Mouse (Mus musculus) stomach, postnatal 0 days (tissue): ENCODE results near the gene Spaca4. TPM values are rescaled to one million over a fixed set of nuclear protein-coding genes. Genes with fewer than 3 reads are reported as not detected.

Source experiments
- ATAC-seq: fragments of 200-750 bp; cut with Nextera tagmentation; 2 replicates; pipeline ENCODE4 v1.8.0; 2017; ENCODE audit not compliant: low FRiP score, low TSS enrichment
- DNase-seq: peaks from one replicate; pipeline ENCODE4 v3.0.0-alpha.2; 2016; ENCODE audit warnings: low spot score
- H3K27ac ChIP-seq: fragments of 300-500 bp; sonication (generic); replicated peaks from 2 replicates; pipeline ENCODE4 v1.5.1; 2014; ENCODE audit warnings: mild to moderate bottlenecking, control low read depth
- H3K27me3 ChIP-seq: fragments of 300-500 bp; sonication (generic); 2 replicates; pipeline ENCODE4 v1.6.1; 2014; ENCODE audit warnings: low read length; ENCODE audit not compliant: control insufficient read depth, insufficient read depth
- H3K36me3 ChIP-seq: fragments of 300-500 bp; sonication (generic); 2 replicates; pipeline ENCODE4 v1.6.1; 2014; ENCODE audit warnings: low read length, mixed read lengths; ENCODE audit not compliant: control insufficient read depth, insufficient read depth
- H3K4me1 ChIP-seq: fragments of 300-500 bp; sonication (generic); replicated peaks from 2 replicates; pipeline ENCODE4 v1.6.1; 2014; ENCODE audit warnings: antibody characterized with exemption; ENCODE audit not compliant: control insufficient read depth, insufficient read depth
- H3K4me2 ChIP-seq: fragments of 300-500 bp; sonication (generic); replicated peaks from 2 replicates; pipeline ENCODE4 v1.6.1; 2014; ENCODE audit warnings: low read depth, mild to moderate bottlenecking, control low read depth, moderate library complexity
- H3K4me3 ChIP-seq: fragments of 300-500 bp; sonication (generic); 2 replicates; pipeline ENCODE4 v1.5.1; 2014; ENCODE audit warnings: low read depth, low read length, control low read depth
- H3K9ac ChIP-seq: fragments of 300-500 bp; sonication (generic); 2 replicates; pipeline ENCODE4 v1.6.1; 2014; ENCODE audit warnings: mild to moderate bottlenecking, low read length, control low read depth, mixed read lengths
- H3K9me3 ChIP-seq: fragments of 300-500 bp; sonication (generic); 2 replicates; pipeline ENCODE4 v1.6.1; 2016; ENCODE audit warnings: low read length; ENCODE audit not compliant: control insufficient read depth
- CTCF ChIP-seq: IDR thresholded peaks from 2 replicates; pipeline ENCODE4 v1.5.1; 2016; ENCODE audit warnings: antibody characterized with exemption, low read depth, mild to moderate bottlenecking, moderate library complexity
- EP300 ChIP-seq: optimal IDR thresholded peaks from 2 replicates; pipeline ENCODE3; 2016; ENCODE audit warnings: antibody characterized with exemption
- WGBS: fragments of 180-500 bp; shearing (Covaris S2); extraction: QIAGEN DNeasy Blood & Tissue Kit; methylation state at CpG from one replicate; pipeline ENCODE4 v1.1.7; 2014; 5-methylcytosine and 5-hydroxymethylcytosine counted together
- polyA plus RNA-seq: library from polyadenylated mRNA; unstranded; fragments of >200 nt; fragmentation: Nextera tagmentation; extraction: Ambion mirVana; gene quantifications from 2 replicates; pipeline ENCODE4 v1.2.1, GENCODE M21; 2015

The Spaca4 gene
- polyA plus RNA-seq = 0.39 and 0.56 TPM in 2 replicates

GRCm38 (mm10) chr7:45725713-45726112 is at the start of gene Spaca4:
Gene Spaca4 (minus strand): TSS chr7:45725813.
- no peak within 1 kb of the TSS for H3K9ac ChIP-seq
- H3K4me2 ChIP-seq = no peak within 1 kb of the TSS
- 86% methylated on average over 11 of the region's 11 CpGs for WGBS
- DNase-seq (no peak), ATAC-seq (no peak)
- peak within 1 kb of the TSS; percentile 73 for H3K27ac ChIP-seq
- H3K36me3 ChIP-seq = peaks cover 15% of the 10 kb centered on the region
- H3K4me1 ChIP-seq = 0 out of 2 replicates have a peak, but pooled peaks cover 4% of the 10 kb centered on the region
- TF ChIP-seq EP300 (no peak), CTCF (no peak)
- no peaks in the 10 kb centered on the region for H3K9me3 ChIP-seq
- H3K27me3 ChIP-seq = no peaks in the 10 kb centered on the region
- no peak within 1 kb of the TSS for H3K4me3 ChIP-seq

GRCm38 (mm10) chr7:45775237-45775636 is 49.6 kb upstream of the Spaca4 start:
- no peak overlapping the region for H3K4me2 ChIP-seq
- H3K4me3 ChIP-seq = no peak overlapping the region
- H3K4me1 ChIP-seq = no peaks in the 10 kb centered on the region
- no peak for TF ChIP-seq CTCF
- TF ChIP-seq EP300 = no peak
- no peaks in the 10 kb centered on the region for H3K27me3 ChIP-seq
- no peak overlapping the region for H3K9ac ChIP-seq
- no peaks in the 10 kb centered on the region for H3K9me3 ChIP-seq
- no peak overlapping the region for H3K27ac ChIP-seq
- 67% methylated on average over 7 of the region's 7 CpGs for whole genome bisulfite sequencing
- DNase-seq (no peak), ATAC-seq (no peak)
- no peaks in the 10 kb centered on the region for H3K36me3 ChIP-seq

GRCm38 (mm10) chr7:45771101-45771500 is 45.5 kb upstream of the Spaca4 start:
- Histone ChIP-seq H3K36me3 (no peaks in the 10 kb centered on the region), H3K9me3 (no peaks in the 10 kb centered on the region), H3K4me3 (no peak overlapping the region), H3K4me1 (no peaks in the 10 kb centered on the region), H3K4me2 (no peak overlapping the region), H3K9ac (no peak overlapping the region), H3K27me3 (no peaks in the 10 kb centered on the region), H3K27ac (0 out of 2 replicates have a peak overlapping the region, but pooled peaks have one; percentile 13)
- no peak for ATAC-seq
- no peak for DNase-seq
- 53% methylated on average over 4 of the region's 4 CpGs for WGBS
- TF ChIP-seq CTCF = no peak
- no peak for TF ChIP-seq EP300

- H3K4me1 ChIP-seq = no peaks in the 10 kb centered on the region
- H3K36me3 ChIP-seq = no peaks in the 10 kb centered on the region
- no peak overlapping the region for H3K4me2 ChIP-seq
- WGBS = 52% methylated on average over 8 of the region's 8 CpGs
- peak; percentile 29 for ATAC-seq
- no peaks in the 10 kb centered on the region for H3K9me3 ChIP-seq
- no peak overlapping the region for H3K9ac ChIP-seq
- H3K27me3 ChIP-seq = no peaks in the 10 kb centered on the region
- DNase-seq = no peak
- peak overlapping the region; percentile 13; the same call in 1 of the 2 replicates for H3K27ac ChIP-seq
- TF ChIP-seq EP300 = no peak
- no peak for TF ChIP-seq CTCF
- no peak overlapping the region for H3K4me3 ChIP-seq
Observed at GRCm38 (mm10) chr7:45770427-45771082, 44.9 kb upstream of the Spaca4 start.

DNA sequence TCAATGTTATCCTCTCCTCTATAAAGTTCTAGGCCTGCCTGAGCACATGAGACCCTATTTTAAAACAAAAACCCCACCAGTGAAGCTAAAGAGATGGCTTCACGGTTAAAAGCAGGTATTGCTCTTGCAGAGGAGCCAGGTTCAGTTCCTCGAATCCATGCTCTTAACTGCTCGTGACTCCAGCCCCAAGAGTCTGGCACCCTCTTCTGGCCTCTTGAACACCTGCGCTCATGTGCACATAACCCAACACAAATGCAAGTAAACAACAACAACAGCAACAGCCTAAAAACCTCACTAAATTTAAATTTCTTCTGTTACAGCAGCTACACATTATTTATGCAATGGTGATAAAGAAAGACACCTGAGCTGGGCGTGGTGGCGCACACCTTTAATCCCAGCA is 41.9 kb upstream of the Spaca4 start:
- no peak for DNase-seq
- TF ChIP-seq CTCF = peak; percentile 29; the same call in 1 of the 2 replicates
- TF ChIP-seq EP300 = no peak
- H3K9me3 ChIP-seq = no peaks in the 10 kb centered on the region
- H3K4me2 ChIP-seq = no peak overlapping the region
- H3K4me1 ChIP-seq = no peaks in the 10 kb centered on the region
- H3K36me3 ChIP-seq = no peaks in the 10 kb centered on the region
- H3K4me3 ChIP-seq = no peak overlapping the region
- no peaks in the 10 kb centered on the region for H3K27me3 ChIP-seq
- H3K9ac ChIP-seq = no peak overlapping the region
- 89% methylated on average over 6 of the region's 6 CpGs for WGBS
- ATAC-seq = no peak
- no peak overlapping the region for H3K27ac ChIP-seq

- H3K36me3 ChIP-seq = no peaks in the 10 kb centered on the region
- TF ChIP-seq CTCF (no peak), EP300 (no peak)
- H3K4me3 ChIP-seq = no peak overlapping the region
- H3K27me3 ChIP-seq = no peaks in the 10 kb centered on the region
- H3K4me1 ChIP-seq = no peaks in the 10 kb centered on the region
- H3K27ac ChIP-seq = no peak overlapping the region
- no peak for DNase-seq
- 41% methylated on average over 6 of the region's 8 CpGs for WGBS
- no peak overlapping the region for H3K9ac ChIP-seq
- no peaks in the 10 kb centered on the region for H3K9me3 ChIP-seq
- H3K4me2 ChIP-seq = no peak overlapping the region
- ATAC-seq = no peak
Observed at GRCm38 (mm10) chr7:45766764-45767163, 41.2 kb upstream of the Spaca4 start.
